28 mouse cellular contexts compared by ENCODE assay signal in the genomic region with DNA sequence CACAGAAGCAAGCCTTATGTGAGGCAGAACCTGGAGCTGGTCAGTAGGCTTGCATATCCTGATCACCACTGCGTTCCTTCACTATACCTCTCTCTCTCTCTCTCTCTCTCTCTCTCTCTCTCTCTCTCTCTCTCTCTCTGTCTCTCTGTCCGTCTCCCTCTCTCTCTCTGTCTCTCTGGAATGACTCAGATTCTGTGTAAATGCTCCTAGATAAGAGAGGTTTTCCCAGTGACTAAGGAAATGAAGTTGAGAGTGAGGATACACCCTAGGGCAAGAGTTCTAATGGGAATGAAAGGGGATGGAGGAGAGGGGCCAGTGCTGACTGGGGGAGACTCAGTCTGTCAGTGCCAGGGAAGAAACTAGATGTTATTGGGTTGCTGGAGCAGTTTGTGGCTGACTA.
"Had no signal": no experiment of that assay in that cellular context is flagged by ENCODE, and none has a peak within 500 bp of the region (broad histone marks: within the 10 kb centered on the region; RNA-seq: fewer than 3 reads in every experiment).

No protein-coding gene starts in this region.

- H3K27me3 ChIP-seq: embryonic facial prominence, embryonic 12.5 days; embryonic facial prominence, embryonic 13.5 days; embryonic facial prominence, embryonic 15.5 days; forebrain, embryonic 12.5 days; forebrain, embryonic 13.5 days; forebrain, embryonic 15.5 days had no signal

- H3K27ac ChIP-seq: embryonic facial prominence, embryonic 10.5 days; embryonic facial prominence, embryonic 12.5 days; embryonic facial prominence, embryonic 13.5 days; embryonic facial prominence, embryonic 15.5 days; forebrain, embryonic 10.5 days; forebrain, embryonic 12.5 days; forebrain, embryonic 13.5 days; forebrain, embryonic 15.5 days; gastrocnemius, adult 2 months; heart, adult 2 months; heart, embryonic 10.5 days had no signal

- H3K4me1 ChIP-seq: forebrain, embryonic 12.5 days had no signal

- ATAC-seq: forebrain, embryonic 13.5 days; forebrain, embryonic 14.5 days; forebrain, embryonic 15.5 days; forebrain, embryonic 16.5 days; forebrain, postnatal 0 days had no signal

- H3K4me3 ChIP-seq: embryonic facial prominence, embryonic 10.5 days; embryonic facial prominence, embryonic 12.5 days; embryonic facial prominence, embryonic 13.5 days; embryonic facial prominence, embryonic 15.5 days; erythroblast, embryonic 14.5 days; forebrain, embryonic 10.5 days; forebrain, embryonic 12.5 days; forebrain, embryonic 13.5 days; forebrain, embryonic 15.5 days; gastrocnemius, adult 2 months; heart, adult 2 months; heart, embryonic 10.5 days had no signal

- H3K36me3 ChIP-seq: embryonic facial prominence, embryonic 10.5 days; embryonic facial prominence, embryonic 12.5 days; embryonic facial prominence, embryonic 13.5 days; embryonic facial prominence, embryonic 15.5 days; forebrain, embryonic 10.5 days; forebrain, embryonic 12.5 days; forebrain, embryonic 15.5 days; heart, embryonic 10.5 days had no signal

- DNase-seq: cerebellum, adult 9-10 months; cerebellum, adult 9-11 months; cerebellum, postnatal 10 days; cerebellum, postnatal 14 days; cerebellum, postnatal 25 days; cerebellum, postnatal 36 days; embryo, embryonic 11 days; forebrain, postnatal 0 days; gastrocnemius, adult 2 months; gastrocnemius, postnatal 10 days; gastrocnemius, postnatal 14 days; gastrocnemius, postnatal 25 days; gastrocnemius, postnatal 36 days; heart, adult 11 months; heart, adult 18-20 months; heart, adult 2 months had no signal

- H3K9me3 ChIP-seq: embryonic facial prominence, embryonic 10.5 days; embryonic facial prominence, embryonic 12.5 days; embryonic facial prominence, embryonic 13.5 days; embryonic facial prominence, embryonic 15.5 days; forebrain, embryonic 10.5 days; forebrain, embryonic 12.5 days; forebrain, embryonic 13.5 days; forebrain, embryonic 15.5 days; heart, embryonic 10.5 days had no signal
